Mouse (Mus musculus): Measurements from ENCODE around the gene Crym. TPM values are rescaled to one million over a fixed set of nuclear protein-coding genes. Genes with fewer than 3 reads are reported as not detected.

Crym gene
- 0.49 and 0.74 TPM in 2 replicates for polyA plus RNA-seq (2012; rRNA removed)

DNA sequence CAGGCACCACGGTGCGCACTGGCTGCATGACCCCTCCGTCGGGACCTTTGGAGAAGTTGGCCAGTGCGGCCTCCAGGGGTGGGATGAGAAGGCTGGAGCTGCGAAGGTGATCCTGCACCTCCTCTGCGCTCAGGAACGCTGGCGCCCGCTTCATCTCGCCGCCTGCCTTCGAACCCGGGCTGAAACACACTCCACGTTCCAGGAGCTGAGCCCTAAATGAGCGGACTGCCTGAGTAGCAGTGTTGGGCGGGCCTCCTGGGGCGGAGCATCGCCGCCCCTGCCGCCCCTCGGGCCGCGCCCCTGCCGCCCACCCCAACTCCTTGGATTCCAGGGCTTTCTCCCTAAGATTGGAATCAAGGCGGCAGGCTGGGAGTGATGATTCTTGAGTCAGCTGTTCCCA lies at the start of gene Crym:
Gene Crym, minus strand, starts transcription at position 341 of the 400 bp plus-strand sequence.

GRCm38 (mm10) chr7:120203789-120204188 lies 1.9 kb upstream of the Crym start, which contains the start of gene Abca14:
Gene Abca14, plus strand, starts transcription at chr7:120203961.

GRCm38 (mm10) chr7:120173603-120174244 lies 28.2 kb downstream of the Crym start, which contains the start of gene Anks4b:
Gene Anks4b, plus strand, starts transcription at chr7:120173858.

DNA sequence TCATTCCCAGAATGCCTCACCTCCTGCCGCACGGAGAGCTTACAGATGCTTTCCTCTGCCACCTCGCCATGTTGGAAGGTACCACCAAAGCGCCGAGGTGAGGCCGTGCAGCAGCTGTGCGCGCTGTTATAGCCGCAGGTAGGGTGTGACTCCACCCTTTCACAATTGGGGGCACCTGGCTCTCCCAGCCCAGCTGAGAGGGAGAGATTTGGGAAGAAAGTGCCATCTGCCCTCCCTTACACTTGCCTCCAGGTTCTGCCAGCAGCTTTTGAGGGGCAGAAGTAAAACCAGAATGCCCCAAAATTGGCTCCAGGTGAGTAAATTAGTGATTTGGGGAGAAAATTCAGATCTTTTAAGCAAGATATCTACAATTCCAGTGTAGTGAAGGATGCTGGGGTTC lies 56.7 kb downstream of the Crym start, which contains the start of gene Zp2:
Gene Zp2, minus strand, starts transcription at position 101 of the 400 bp plus-strand sequence.

Other genes with a start within 250 kb of the Crym start
- gene Dnah3, start 106.8 kb downstream of the Crym start, polyA plus RNA-seq (2012; rRNA removed), result not detected in 2 replicates
- gene Tmem159, start 99.8 kb downstream of the Crym start, polyA plus RNA-seq (2012; rRNA removed), result 6.8 and 8.2 TPM in 2 replicates
- gene Zp2, start 56.8 kb downstream of the Crym start, polyA plus RNA-seq (2012; rRNA removed), result 0.02 TPM in 1 of 2 replicates, not detected in the other
- 0.27 and 0.60 TPM in 2 replicates for gene Anks4b, start 28.3 kb downstream of the Crym start, polyA plus RNA-seq (2012; rRNA removed)
- not detected in 2 replicates for gene Abca14, start 1.9 kb upstream of the Crym start, polyA plus RNA-seq (2012; rRNA removed)
- not detected in 2 replicates for gene Abca15, start 126.6 kb upstream of the Crym start, polyA plus RNA-seq (2012; rRNA removed)
- gene Abca16, start 207.5 kb upstream of the Crym start, polyA plus RNA-seq (2012; rRNA removed), result not detected in 2 replicates

All from stomach, adult 2 months (tissue).